Mouse (Mus musculus): ENCODE measurements at regions not wholly inside any gene's neighbourhood (a gene's known extent, or its start where the extent isn't known, plus 50 kb on each side); places are given as distances from the start of the nearest gene placed in this dataset.

- Histone ChIP-seq H3K9me3 (ENCODE audit: control insufficient read depth, low read length) (no peaks in the 10 kb centered on the region), H3K4me2 (ENCODE audit: low read depth) (no peak overlapping the region), H3K4me3 (ENCODE audit: low read depth, low read length) (no peak overlapping the region), H3K27me3 (ENCODE audit: control insufficient read depth, insufficient read depth, low read length) (no peaks in the 10 kb centered on the region), H3K27ac (ENCODE audit: low read depth, low read length) (no peak overlapping the region), H3K9ac (ENCODE audit: low read length) (no peak overlapping the region), H3K4me1 (ENCODE audit: control insufficient read depth, insufficient read depth, low read length) (peaks cover 8% of the 10 kb centered on the region; the same call in 1 of the 2 replicates), H3K36me3 (ENCODE audit: control insufficient read depth, insufficient read depth, low read length) (no peaks in the 10 kb centered on the region)
- WGBS = 6% methylated on average over 8 of the region's 8 CpGs
- ATAC-seq (ENCODE audit: insufficient read depth, low FRiP score, low TSS enrichment) (no peak), DNase-seq (ENCODE audit: low spot score) (no peak)
Measured at GRCm38 (mm10) chr8:92024133-92024532, 222.3 kb upstream of the Irx3 start.

GRCm38 (mm10) chr8:92021521-92021920 is 219.7 kb upstream of the Irx3 start:
- no peak for DNase-seq (ENCODE audit: low spot score)
- Histone ChIP-seq H3K4me3 (ENCODE audit: low read depth, low read length) (no peak overlapping the region), H3K27ac (ENCODE audit: low read depth, low read length) (no peak overlapping the region), H3K9ac (ENCODE audit: low read length) (no peak overlapping the region), H3K9me3 (ENCODE audit: control insufficient read depth, low read length) (no peaks in the 10 kb centered on the region), H3K36me3 (ENCODE audit: control insufficient read depth, insufficient read depth, low read length) (no peaks in the 10 kb centered on the region), H3K4me2 (ENCODE audit: low read depth) (no peak overlapping the region), H3K4me1 (ENCODE audit: control insufficient read depth, insufficient read depth, low read length) (peaks cover 4% of the 10 kb centered on the region; the same call in 1 of the 2 replicates), H3K27me3 (ENCODE audit: control insufficient read depth, insufficient read depth, low read length) (no peaks in the 10 kb centered on the region)
- no peak for ATAC-seq (ENCODE audit: insufficient read depth, low FRiP score, low TSS enrichment)
- WGBS = 81% methylated on average over 3 of the region's 3 CpGs

- Histone ChIP-seq H3K36me3 (ENCODE audit: control insufficient read depth, insufficient read depth, low read length) (no peaks in the 10 kb centered on the region), H3K4me3 (ENCODE audit: low read depth, low read length) (no peak overlapping the region), H3K9ac (ENCODE audit: low read length) (no peak overlapping the region), H3K27ac (ENCODE audit: low read depth, low read length) (no peak overlapping the region), H3K4me2 (ENCODE audit: low read depth) (no peak overlapping the region), H3K9me3 (ENCODE audit: control insufficient read depth, low read length) (no peaks in the 10 kb centered on the region), H3K4me1 (ENCODE audit: control insufficient read depth, insufficient read depth, low read length) (no peaks in the 10 kb centered on the region), H3K27me3 (ENCODE audit: control insufficient read depth, insufficient read depth, low read length) (no peaks in the 10 kb centered on the region)
- ATAC-seq (ENCODE audit: insufficient read depth, low FRiP score, low TSS enrichment) (no peak), DNase-seq (ENCODE audit: low spot score) (no peak)
- 93% methylated on average over 4 of the region's 4 CpGs for WGBS
Measured at GRCm38 (mm10) chr8:92014704-92015103, 212.8 kb upstream of the Irx3 start.

- H3K27ac ChIP-seq (ENCODE audit: low read depth, low read length) = no peak overlapping the region
- DNase-seq (ENCODE audit: low spot score) (no peak), ATAC-seq (ENCODE audit: insufficient read depth, low FRiP score, low TSS enrichment) (no peak)
- H3K27me3 ChIP-seq (ENCODE audit: control insufficient read depth, insufficient read depth, low read length) = no peaks in the 10 kb centered on the region
- H3K36me3 ChIP-seq (ENCODE audit: control insufficient read depth, insufficient read depth, low read length) = no peaks in the 10 kb centered on the region
- 60% methylated on average over 4 of the region's 4 CpGs for WGBS
- H3K4me2 ChIP-seq (ENCODE audit: low read depth) = no peak overlapping the region
- H3K4me1 ChIP-seq (ENCODE audit: control insufficient read depth, insufficient read depth, low read length) = 0 out of 2 replicates have a peak, but pooled peaks cover 3% of the 10 kb centered on the region
- H3K4me3 ChIP-seq (ENCODE audit: low read depth, low read length) = no peak overlapping the region
- H3K9me3 ChIP-seq (ENCODE audit: control insufficient read depth, low read length) = no peaks in the 10 kb centered on the region
- no peak overlapping the region for H3K9ac ChIP-seq (ENCODE audit: low read length)
Measured at GRCm38 (mm10) chr8:92013183-92013582, 211.3 kb upstream of the Irx3 start.

- 95% methylated on average over 4 of the region's 4 CpGs for WGBS
Measured at GRCm38 (mm10) chr8:92010412-92010811, 208.5 kb upstream of the Irx3 start.

GRCm38 (mm10) chr8:92008616-92009610 is 207.0 kb upstream of the Irx3 start:
- H3K27ac ChIP-seq (ENCODE audit: low read depth, low read length) = no peak overlapping the region
- H3K4me3 ChIP-seq (ENCODE audit: low read depth, low read length) = no peak overlapping the region
- H3K9ac ChIP-seq (ENCODE audit: low read length) = no peak overlapping the region
- no peaks in the 10 kb centered on the region for H3K36me3 ChIP-seq (ENCODE audit: control insufficient read depth, insufficient read depth, low read length)
- no peaks in the 10 kb centered on the region for H3K27me3 ChIP-seq (ENCODE audit: control insufficient read depth, insufficient read depth, low read length)
- H3K4me1 ChIP-seq (ENCODE audit: control insufficient read depth, insufficient read depth, low read length) = 0 out of 2 replicates have a peak, but pooled peaks cover 3% of the 10 kb centered on the region
- WGBS = 25% methylated on average over 14 of the region's 14 CpGs
- H3K9me3 ChIP-seq (ENCODE audit: control insufficient read depth, low read length) = no peaks in the 10 kb centered on the region
- no peak overlapping the region for H3K4me2 ChIP-seq (ENCODE audit: low read depth)
- ATAC-seq (ENCODE audit: insufficient read depth, low FRiP score, low TSS enrichment) = no peak
- DNase-seq (ENCODE audit: low spot score) = no peak

More at GRCm38 (mm10) chr8:92010412-92010811, 208.5 kb upstream of the Irx3 start:
- no peaks in the 10 kb centered on the region for H3K9me3 ChIP-seq (ENCODE audit: control insufficient read depth, low read length)
- ATAC-seq (ENCODE audit: insufficient read depth, low FRiP score, low TSS enrichment) (no peak), DNase-seq (ENCODE audit: low spot score) (no peak)
- H3K4me1 ChIP-seq (ENCODE audit: control insufficient read depth, insufficient read depth, low read length) = 0 out of 2 replicates have a peak, but pooled peaks cover 3% of the 10 kb centered on the region
- no peak overlapping the region for H3K27ac ChIP-seq (ENCODE audit: low read depth, low read length)
- H3K9ac ChIP-seq (ENCODE audit: low read length) = no peak overlapping the region
- H3K36me3 ChIP-seq (ENCODE audit: control insufficient read depth, insufficient read depth, low read length) = no peaks in the 10 kb centered on the region
- H3K4me2 ChIP-seq (ENCODE audit: low read depth) = no peak overlapping the region
- H3K4me3 ChIP-seq (ENCODE audit: low read depth, low read length) = no peak overlapping the region
- H3K27me3 ChIP-seq (ENCODE audit: control insufficient read depth, insufficient read depth, low read length) = no peaks in the 10 kb centered on the region

GRCm38 (mm10) chr8:92005091-92005490 is 203.2 kb upstream of the Irx3 start:
- no peaks in the 10 kb centered on the region for H3K36me3 ChIP-seq (ENCODE audit: control insufficient read depth, insufficient read depth, low read length)
- H3K9me3 ChIP-seq (ENCODE audit: control insufficient read depth, low read length) = no peaks in the 10 kb centered on the region
- H3K4me3 ChIP-seq (ENCODE audit: low read depth, low read length) = no peak overlapping the region
- no peak for DNase-seq (ENCODE audit: low spot score)
- H3K27ac ChIP-seq (ENCODE audit: low read depth, low read length) = no peak overlapping the region
- no peak for ATAC-seq (ENCODE audit: insufficient read depth, low FRiP score, low TSS enrichment)
- no peaks in the 10 kb centered on the region for H3K27me3 ChIP-seq (ENCODE audit: control insufficient read depth, insufficient read depth, low read length)
- H3K4me1 ChIP-seq (ENCODE audit: control insufficient read depth, insufficient read depth, low read length) = 0 out of 2 replicates have a peak, but pooled peaks cover 3% of the 10 kb centered on the region
- H3K9ac ChIP-seq (ENCODE audit: low read length) = no peak overlapping the region
- 96% methylated on average over 2 of the region's 2 CpGs for WGBS
- H3K4me2 ChIP-seq (ENCODE audit: low read depth) = no peak overlapping the region

GRCm38 (mm10) chr8:92004532-92004931 is 202.7 kb upstream of the Irx3 start:
- WGBS = 76% methylated on average over 10 of the region's 10 CpGs
- Histone ChIP-seq H3K36me3 (ENCODE audit: control insufficient read depth, insufficient read depth, low read length) (no peaks in the 10 kb centered on the region), H3K9me3 (ENCODE audit: control insufficient read depth, low read length) (no peaks in the 10 kb centered on the region), H3K4me2 (ENCODE audit: low read depth) (no peak overlapping the region), H3K4me3 (ENCODE audit: low read depth, low read length) (no peak overlapping the region), H3K4me1 (ENCODE audit: control insufficient read depth, insufficient read depth, low read length) (0 out of 2 replicates have a peak, but pooled peaks cover 3% of the 10 kb centered on the region), H3K27me3 (ENCODE audit: control insufficient read depth, insufficient read depth, low read length) (no peaks in the 10 kb centered on the region), H3K27ac (ENCODE audit: low read depth, low read length) (no peak overlapping the region), H3K9ac (ENCODE audit: low read length) (no peak overlapping the region)
- ATAC-seq (ENCODE audit: insufficient read depth, low FRiP score, low TSS enrichment) = no peak
- DNase-seq (ENCODE audit: low spot score) = no peak

GRCm38 (mm10) chr8:92000368-92000767 is 198.5 kb upstream of the Irx3 start:
- ATAC-seq (ENCODE audit: insufficient read depth, low FRiP score, low TSS enrichment) (no peak), DNase-seq (ENCODE audit: low spot score) (no peak)
- H3K9me3 ChIP-seq (ENCODE audit: control insufficient read depth, low read length) = no peaks in the 10 kb centered on the region; the same call in 1 of the 2 replicates
- no peak overlapping the region for H3K4me3 ChIP-seq (ENCODE audit: low read depth, low read length)
- H3K27ac ChIP-seq (ENCODE audit: low read depth, low read length) = no peak overlapping the region
- peaks cover 19% of the 10 kb centered on the region for H3K4me1 ChIP-seq (ENCODE audit: control insufficient read depth, insufficient read depth, low read length)
- no peaks in the 10 kb centered on the region for H3K36me3 ChIP-seq (ENCODE audit: control insufficient read depth, insufficient read depth, low read length)
- WGBS = 86% methylated on average over 1 of the region's 1 CpGs
- H3K27me3 ChIP-seq (ENCODE audit: control insufficient read depth, insufficient read depth, low read length) = no peaks in the 10 kb centered on the region
- no peak overlapping the region for H3K4me2 ChIP-seq (ENCODE audit: low read depth)
- no peak overlapping the region for H3K9ac ChIP-seq (ENCODE audit: low read length)
